Mouse (Mus musculus) lung, postnatal 0 days (tissue): ENCODE measurements around the gene St3gal6.

Experiments
- CTCF ChIP-seq: IDR thresholded peaks from 2 replicates; pipeline ENCODE4 v1.5.1; 2016; ENCODE audit warnings: antibody characterized with exemption, mild to moderate bottlenecking
- EP300 ChIP-seq: IDR thresholded peaks from 2 replicates; pipeline ENCODE4 v1.6.1; 2016; ENCODE audit warnings: antibody characterized with exemption, mild to moderate bottlenecking, control low read depth

DNA sequence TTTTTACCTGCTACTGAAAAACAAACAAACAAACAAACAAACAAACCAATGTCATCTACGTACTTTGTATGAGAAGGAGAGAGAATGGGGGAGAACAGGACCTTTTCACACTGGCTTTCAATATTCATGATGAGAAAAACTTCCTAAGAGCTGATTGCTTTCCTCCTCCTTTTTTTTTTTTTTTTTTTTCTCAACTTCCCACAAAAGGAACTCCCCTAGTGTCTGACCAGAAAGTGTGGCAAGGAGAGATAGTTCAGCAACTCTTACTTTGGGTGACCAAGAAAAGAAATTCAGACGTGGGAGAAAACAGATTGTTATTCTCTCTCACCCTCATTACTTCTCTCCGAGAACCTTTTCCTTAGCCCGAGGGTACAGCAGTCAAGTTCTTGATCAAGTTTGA lies 2.9 kb downstream of the St3gal6 start:
- no peak for TF ChIP-seq CTCF
- TF ChIP-seq EP300, result no peak
